Mouse (Mus musculus) frontal cortex, postnatal 25 days (tissue): ENCODE measurements around the gene Lrrc8c.

Experiments
- DNase-seq, 2 experiments: peaks; one replicate each; pipeline ENCODE4 v3.0.0; 2022; ENCODE audit warnings: low spot score in 2 of 2

Gene Lrrc8c

GRCm38 (mm10) chr5:105600998-105601397, 81.8 kb downstream of the Lrrc8c start:
- DNase-seq, result no peak

GRCm38 (mm10) chr5:105602585-105602984, 83.4 kb downstream of the Lrrc8c start:
- no peak for DNase-seq

GRCm38 (mm10) chr5:105605736-105606135, 86.5 kb downstream of the Lrrc8c start:
- no peak for DNase-seq

GRCm38 (mm10) chr5:105609683-105610082, 90.5 kb downstream of the Lrrc8c start:
- no peak for DNase-seq

GRCm38 (mm10) chr5:105613002-105613401, 93.8 kb downstream of the Lrrc8c start:
- DNase-seq, result no peak

- no peak for DNase-seq
These were observed 94.8 kb downstream of the Lrrc8c start for GRCm38 (mm10) chr5:105614000-105614399.

- DNase-seq, result no peak
These were observed 95.7 kb downstream of the Lrrc8c start for GRCm38 (mm10) chr5:105614682-105615434.

- no peak for DNase-seq
These were observed 96.8 kb downstream of the Lrrc8c start for GRCm38 (mm10) chr5:105615871-105616454.

GRCm38 (mm10) chr5:105616538-105616937, 97.3 kb downstream of the Lrrc8c start:
- DNase-seq, result no peak

GRCm38 (mm10) chr5:105618510-105618909, 99.3 kb downstream of the Lrrc8c start:
- DNase-seq, result no peak

- no peak for DNase-seq
These were observed 100.5 kb downstream of the Lrrc8c start for GRCm38 (mm10) chr5:105619666-105620065.

GRCm38 (mm10) chr5:105620505-105621116, 101.4 kb downstream of the Lrrc8c start:
- DNase-seq, result peak; percentile 29 to 52

- no peak for DNase-seq
These were observed 104.0 kb downstream of the Lrrc8c start for GRCm38 (mm10) chr5:105623074-105623713.

- DNase-seq, result no peak
These were observed 105.1 kb downstream of the Lrrc8c start for GRCm38 (mm10) chr5:105624257-105624656.

- DNase-seq, result no peak
These were observed 106.4 kb downstream of the Lrrc8c start for GRCm38 (mm10) chr5:105625504-105626150.

GRCm38 (mm10) chr5:105626355-105626754, 107.2 kb downstream of the Lrrc8c start:
- DNase-seq, result no peak

- no peak for DNase-seq
These were observed 107.9 kb downstream of the Lrrc8c start for GRCm38 (mm10) chr5:105627093-105627492.

- no peak for DNase-seq
These were observed 110.8 kb downstream of the Lrrc8c start for GRCm38 (mm10) chr5:105629955-105630354.

GRCm38 (mm10) chr5:105632066-105632465, 112.9 kb downstream of the Lrrc8c start:
- no peak for DNase-seq

GRCm38 (mm10) chr5:105635576-105635975, 116.4 kb downstream of the Lrrc8c start:
- DNase-seq, result no peak

GRCm38 (mm10) chr5:105636484-105637191, 117.5 kb downstream of the Lrrc8c start:
- DNase-seq, result no peak
